Mouse (Mus musculus) T-cell, adult 66 days (primary cell): ENCODE measurements around the gene Mpz. TPM values are rescaled to one million over a fixed set of nuclear protein-coding genes. Genes with fewer than 3 reads are reported as not detected.

Experiments used
- total RNA-seq, 2 experiments: library from RNA; stranded (reverse); gene quantifications; 3 replicates in 1 of 2; 4 replicates in 1 of 2; pipeline ENCODE4 v1.2.4; 2023

The Mpz gene
- total RNA-seq: not detected

DNA sequence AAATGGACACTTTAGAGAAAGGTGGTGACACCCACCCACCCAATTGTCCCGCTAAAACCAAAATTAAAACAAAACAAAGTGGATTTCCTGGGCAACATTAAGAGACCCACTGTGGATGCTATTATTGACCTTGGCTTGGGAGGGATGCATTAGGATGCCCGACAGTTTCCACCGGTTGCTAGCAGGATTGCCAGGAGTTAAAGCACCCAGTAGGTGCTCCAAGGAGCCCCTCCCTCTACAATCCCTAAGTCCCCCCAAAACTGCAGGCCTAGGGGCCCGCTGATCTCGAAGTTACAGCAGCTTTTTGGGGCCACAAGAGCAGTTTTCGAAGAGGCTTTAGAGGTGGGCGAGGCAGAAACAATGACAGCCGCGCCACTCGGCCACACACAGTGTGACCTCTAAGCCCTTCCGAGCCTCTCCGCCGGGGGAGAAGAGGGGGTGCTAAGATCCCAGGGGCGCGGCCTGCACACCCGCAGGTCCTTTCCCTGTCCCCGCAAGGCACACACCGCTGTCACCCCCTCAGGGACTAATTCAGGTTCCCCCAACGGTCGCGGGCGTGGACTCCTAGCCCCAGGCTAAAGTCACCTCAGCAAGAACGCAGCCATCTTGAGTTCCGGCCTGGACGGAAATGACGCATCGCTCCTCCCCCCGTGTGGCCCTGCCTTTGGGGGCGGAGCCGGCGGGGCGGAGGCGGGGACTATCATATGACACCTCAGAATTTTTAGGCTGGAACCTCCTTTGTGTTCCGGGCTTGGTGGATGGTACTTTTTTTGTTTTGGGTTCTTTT lies at the start of gene Mpz, which contains the start of gene Sdhc:
Gene Mpz (plus strand): TSS at position 738 of the 787 bp plus-strand sequence.
Gene Sdhc (minus strand): TSS at position 630 of the 787 bp plus-strand sequence.

DNA sequence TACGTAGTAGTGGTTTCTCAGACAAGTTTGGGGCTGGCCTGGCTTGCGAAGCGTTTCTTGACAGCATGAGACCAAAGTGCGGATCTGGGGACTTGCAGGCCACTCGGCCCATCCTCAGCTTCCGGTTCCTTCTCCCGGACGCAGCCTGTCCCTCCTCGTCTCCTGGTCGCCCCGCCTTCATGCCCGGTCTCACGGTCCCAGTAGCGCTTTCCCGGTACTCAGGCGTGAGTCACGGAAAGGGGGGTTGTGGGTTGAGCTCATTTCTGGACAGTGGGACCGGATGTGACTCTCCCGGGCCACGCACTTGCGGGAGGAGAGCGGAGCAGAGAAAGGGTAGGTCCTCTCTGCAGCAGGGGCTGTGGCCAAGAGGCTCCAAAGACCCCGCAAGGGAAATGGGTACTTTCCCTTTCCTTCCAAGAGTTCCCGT lies 36.6 kb upstream of the Mpz start, which contains the start of gene Cfap126:
Gene Cfap126 (plus strand): TSS at position 46 of the 427 bp plus-strand sequence.

GRCm38 (mm10) chr1:171195887-171196397 lies 45.4 kb downstream of the Mpz start, which contains the start of gene Pcp4l1:
Gene Pcp4l1 (minus strand): TSS chr1:171196268.

Other genes with a start within 250 kb of the Mpz start
- gene Fcrlb, start 237.8 kb upstream of the Mpz start, total RNA-seq: not detected
- 1 to 10 TPM; 1.6 to 2.9 TPM for gene Fcrla, start 223.1 kb upstream of the Mpz start, total RNA-seq
- 1 to 10 TPM in 1 of 2 experiments, not detected in 1; 1.1 TPM for gene Fcgr2b, start 174.2 kb upstream of the Mpz start, total RNA-seq
- under 1 TPM in 1 of 2 experiments, not detected in 1; 0.44 TPM for gene Fcgr4, start 131.8 kb upstream of the Mpz start, total RNA-seq
- 1 to 10 TPM; 1.6 to 2.6 TPM for gene Fcgr3, start 85.8 kb upstream of the Mpz start, total RNA-seq
- not detected for gene Cfap126, start 36.8 kb upstream of the Mpz start, total RNA-seq
- gene Sdhc, start 108 bp upstream of the Mpz start, total RNA-seq: 100 to 1,000 TPM; 106 to 111 TPM
- gene Pcp4l1, start 45.6 kb downstream of the Mpz start, total RNA-seq: not detected
- gene Nr1i3, start 63.3 kb downstream of the Mpz start, total RNA-seq: not detected
- 10 to 100 TPM; 25.7 to 28.9 TPM for gene Tomm40l, start 71.8 kb downstream of the Mpz start, total RNA-seq
- gene Apoa2, start 74.3 kb downstream of the Mpz start, total RNA-seq: not detected
- 1 to 10 TPM; 7.7 to 8.1 TPM for gene Fcer1g, start 83.7 kb downstream of the Mpz start, total RNA-seq
- under 1 TPM in 1 of 2 experiments, not detected in 1; 0.12 TPM for gene Adamts4, start 99.7 kb downstream of the Mpz start, total RNA-seq
- 100 to 1,000 TPM; 121 to 130 TPM for gene Ndufs2, start 100.7 kb downstream of the Mpz start, total RNA-seq
- 10 to 100 TPM; 79.2 to 92.2 TPM for gene B4galt3, start 119.6 kb downstream of the Mpz start, total RNA-seq
- 10 to 100 TPM; 51.6 to 65.3 TPM for gene Ppox, start 130.5 kb downstream of the Mpz start, total RNA-seq
- 10 to 100 TPM; 53.0 to 56.2 TPM for gene Usp21, start 137.3 kb downstream of the Mpz start, total RNA-seq
- gene Ufc1, start 144.3 kb downstream of the Mpz start, total RNA-seq: 10 to 100 TPM; 48.0 to 48.5 TPM
- 10 to 100 TPM; 32.7 to 39.0 TPM for gene Dedd, start 178.4 kb downstream of the Mpz start, total RNA-seq
- gene Nit1, start 194.9 kb downstream of the Mpz start, total RNA-seq: 10 to 100 TPM; 23.7 to 25.1 TPM
- gene Pfdn2, start 195.0 kb downstream of the Mpz start, total RNA-seq: 10 to 100 TPM; 66.7 to 68.1 TPM
- under 1 TPM; 0.36 to 0.47 TPM for gene Klhdc9, start 210.1 kb downstream of the Mpz start, total RNA-seq
- gene Nectin4, start 219.4 kb downstream of the Mpz start, total RNA-seq: not detected
- 100 to 1,000 TPM; 224 to 247 TPM for gene Arhgap30, start 238.2 kb downstream of the Mpz start, total RNA-seq